Mouse (Mus musculus) ES-E14 (cell line): ENCODE results near the gene Ube2l3. TPM values are rescaled to one million over a fixed set of nuclear protein-coding genes. Genes with fewer than 3 reads are reported as not detected.

ENCODE experiments used
- DNase-seq: peaks from one replicate; pipeline ENCODE4 v3.0.0-alpha.2; 2013; ENCODE audit warnings: low read depth, low spot score
- H3K27ac ChIP-seq: 2 replicates; pipeline ENCODE4 v1.5.1; 2012; ENCODE audit warnings: low read depth, mild to moderate bottlenecking, low read length, moderate library complexity, mixed read lengths; ENCODE audit not compliant: poor library complexity, insufficient read depth, severe bottlenecking
- H3K36me3 ChIP-seq: 2 replicates; pipeline ENCODE4 v1.6.1; 2012; ENCODE audit warnings: mild to moderate bottlenecking, low read length, moderate library complexity, mixed read lengths; ENCODE audit not compliant: control insufficient read depth, poor library complexity, insufficient read depth, severe bottlenecking
- H3K4me1 ChIP-seq, 2 experiments: fragments of 150-350 bp in 1 of 2; sonication (generic) in 1 of 2; 2 replicates each; pipeline ENCODE4 v1.6.1; 2012; ENCODE audit warnings: low read length in 2 of 2, mild to moderate bottlenecking in 1 of 2, mixed read lengths in 1 of 2; ENCODE audit not compliant: control insufficient read depth in 2 of 2, insufficient read depth in 2 of 2, poor library complexity in 1 of 2
- H3K4me3 ChIP-seq, 2 experiments: fragments of 150-350 bp in 1 of 2; sonication (generic) in 1 of 2; 2 replicates each; pipeline ENCODE4 v1.5.1; 2012; ENCODE audit warnings: low read length in 2 of 2, low read depth in 1 of 2, mild to moderate bottlenecking in 1 of 2, mixed read lengths in 1 of 2; ENCODE audit not compliant: insufficient read depth in 1 of 2, poor library complexity in 1 of 2, severe bottlenecking in 1 of 2
- H3K9ac ChIP-seq: 2 replicates; pipeline ENCODE4 v1.6.1; 2012; ENCODE audit warnings: low read depth, mild to moderate bottlenecking, low read length, mixed read lengths; ENCODE audit not compliant: poor library complexity, insufficient read depth, severe bottlenecking
- H3K9me3 ChIP-seq: fragments of 150-350 bp; sonication (generic); 2 replicates; pipeline ENCODE4 v1.6.1; 2012; ENCODE audit warnings: low read depth, mild to moderate bottlenecking, low read length; ENCODE audit not compliant: control insufficient read depth, insufficient read depth
- CHD2 ChIP-seq: IDR thresholded peaks from 2 replicates; pipeline ENCODE4 v1.6.1; 2014; ENCODE audit warnings: mild to moderate bottlenecking, low read depth, low read length, inconsistent platforms
- HCFC1 ChIP-seq: IDR thresholded peaks from 2 replicates; pipeline ENCODE4 v1.6.1; 2012; ENCODE audit warnings: low read length, inconsistent platforms, borderline replicate concordance; ENCODE audit not compliant: insufficient read depth
- MAFK ChIP-seq: IDR thresholded peaks from 2 replicates; pipeline ENCODE4 v1.6.1; 2014; ENCODE audit warnings: mild to moderate bottlenecking, low read depth, low read length, inconsistent platforms; ENCODE audit not compliant: insufficient read depth
- ZC3H11A ChIP-seq: IDR thresholded peaks from 2 replicates; pipeline ENCODE4 v1.6.1; 2012; ENCODE audit warnings: low read depth, mild to moderate bottlenecking, inconsistent platforms, low read length, borderline replicate concordance
- ZNF384 ChIP-seq: IDR thresholded peaks from 2 replicates; pipeline ENCODE4 v1.6.1; 2012; ENCODE audit warnings: low read depth, low read length, inconsistent platforms
- in situ Hi-C, 2 experiments: fragments of 600-800 bp; cut with MboI; formaldehyde crosslinking; loops; one replicate each; pipeline ENCODE4 v1.15.1; 2025; ENCODE audit warnings: low sequenced_read_pairs in 2 of 2, inconsistent platforms in 1 of 2; ENCODE audit not compliant: unreplicated experiment in 2 of 2
- total RNA-seq: library from RNA; depleted of rRNA; stranded (reverse); fragments of 300-350 nt; gene quantifications from 2 replicates; pipeline ENCODE4 v1.2.3, GENCODE M21; 2012

Ube2l3 gene
- total RNA-seq, 1 experiment: 109 TPM

GRCm38 (mm10) chr16:17201977-17202376, 472 bp downstream of the Ube2l3 start:
- Histone ChIP-seq H3K4me1 (peaks cover 3 to 4% of the 10 kb centered on the region in 2 experiments; a peak in 2 of 4 replicates), H3K36me3 (peaks cover 5% of the 10 kb centered on the region; the same call in 1 of the 2 replicates), H3K27ac (no peak overlapping the region), H3K4me3 (no peak overlapping the region), H3K9ac (no peak overlapping the region), H3K9me3 (no peaks in the 10 kb centered on the region)
- in situ Hi-C loops: loop anchor here in 1 of 2 experiments (10.0 kb wide), 1 partner anchor 63 kb away; no protein-coding TSS in a partner anchor
- no peak for DNase-seq
- TF ChIP-seq MAFK (no peak), ZC3H11A (no peak), HCFC1 (no peak), CHD2 (no peak), ZNF384 (no peak)

- DNase-seq: peak; percentile 76
- Histone ChIP-seq H3K4me1 (peaks cover 3 to 4% of the 10 kb centered on the region in 2 experiments; a peak in 2 of 4 replicates), H3K4me3 (peak overlapping the region; percentile 82 to 97), H3K9me3 (no peaks in the 10 kb centered on the region), H3K9ac (peak overlapping the region; percentile 99), H3K27ac (peak overlapping the region; percentile 87), H3K36me3 (peaks cover 8% of the 10 kb centered on the region; the same call in 1 of the 2 replicates)
- in situ Hi-C loops: loop anchor here in 1 of 2 experiments (10.0 kb wide), 1 partner anchor 64 kb away; no protein-coding TSS in a partner anchor
- TF ChIP-seq HCFC1 (peak; percentile 55; the same call in 1 of the 2 replicates), ZNF384 (no peak)
Measured at GRCm38 (mm10) chr16:17200953-17201707, 1.3 kb downstream of the Ube2l3 start.

GRCm38 (mm10) chr16:17200121-17200952, 2.1 kb downstream of the Ube2l3 start:
- H3K36me3 ChIP-seq: peaks cover 8% of the 10 kb centered on the region; the same call in 1 of the 2 replicates
- peak overlapping the region; percentile 82 to 97 for H3K4me3 ChIP-seq
- no peaks in the 10 kb centered on the region for H3K9me3 ChIP-seq
- no peak for DNase-seq
- H3K9ac ChIP-seq: peak overlapping the region; percentile 99
- H3K27ac ChIP-seq: peak overlapping the region; percentile 87
- TF ChIP-seq ZNF384 (no peak), ZC3H11A (no peak), MAFK (no peak), CHD2 (no peak), HCFC1 (no peak)
- H3K4me1 ChIP-seq: peaks cover 3 to 6% of the 10 kb centered on the region in 2 experiments; a peak in 3 of 4 replicates
- in situ Hi-C loops: loop anchor here in 1 of 2 experiments (10.0 kb wide), 1 partner anchor 64 kb away; no protein-coding TSS in a partner anchor

- DNase-seq: no peak
- Histone ChIP-seq H3K4me1 (peaks cover 3 to 7% of the 10 kb centered on the region in 2 experiments; a peak in 2 of 4 replicates), H3K27ac (no peak overlapping the region), H3K9me3 (no peaks in the 10 kb centered on the region), H3K9ac (no peak overlapping the region; the same call in 1 of the 2 replicates), H3K4me3 (no peak overlapping the region), H3K36me3 (peaks cover 8% of the 10 kb centered on the region; the same call in 1 of the 2 replicates)
- peak; percentile 70 for TF ChIP-seq MAFK
- no peak for TF ChIP-seq CHD2
- TF ChIP-seq HCFC1: no peak
- no peak for TF ChIP-seq ZNF384
- no peak for TF ChIP-seq ZC3H11A
- in situ Hi-C loops: no loop called here
Measured at GRCm38 (mm10) chr16:17193823-17194222, 8.6 kb downstream of the Ube2l3 start.
